ENCODE assay signal across 8 mouse cellular contexts in genomic region chr4:47295547-47295946, GRCm38 (mm10). TPM values are rescaled to one million over a fixed set of nuclear protein-coding genes. Genes with fewer than 3 reads are reported as not detected.
DNase-seq lines count a peak whose midpoint lies in the region; ATAC-seq and TF ChIP-seq lines count a peak whose summit lies in the region.

No protein-coding gene starts in this region.

- no peak overlapping the region for H3K4me3 ChIP-seq in MEL (ENCODE audit: control insufficient read depth in 1 of 2, insufficient read depth in 1 of 2, low read depth in 2 of 2, low read length in 2 of 2)
- H3K4me3 ChIP-seq in hindbrain, embryonic 13.5 days: no peak overlapping the region

- H3K4me2 ChIP-seq in hindbrain, embryonic 13.5 days: no peak overlapping the region

- TF ChIP-seq POLR2A in MEL (IDR thresholded peaks at IDR 0.05; ENCODE audit: control insufficient read depth in 1 of 2, insufficient read depth in 1 of 2, low read depth in 1 of 2, low read length in 2 of 2, poor library complexity in 1 of 2): no peak

- no peak for TF ChIP-seq EP300 in MEL (IDR thresholded peaks at IDR 0.05; ENCODE audit: low read depth in 1 of 2, low read length in 2 of 2)

- TF ChIP-seq CTCF in MEL (IDR thresholded peaks at IDR 0.05 in 2 of 3, conservative IDR thresholded peaks at IDR 0.05 in 1 of 3; ENCODE audit: control insufficient read depth in 1 of 3, insufficient read depth in 1 of 3, low read depth in 2 of 3, low read length in 3 of 3, poor library complexity in 1 of 3, severe bottlenecking in 1 of 3): no peak

- peaks cover 12 to 30% of the 10 kb centered on the region in 2 experiments for H3K4me1 ChIP-seq in MEL (ENCODE audit: control insufficient read depth in 1 of 2, insufficient read depth in 2 of 2, low read length in 2 of 2)
- peaks cover 12% of the 10 kb centered on the region; the same call in 1 of the 2 replicates for H3K4me1 ChIP-seq in hindbrain, embryonic 13.5 days (replicated peaks)

- peaks cover 0 to 15% of the 10 kb centered on the region in 2 experiments; a peak in 2 of 4 replicates for H3K36me3 ChIP-seq in MEL (ENCODE audit: control insufficient read depth in 1 of 2, insufficient read depth in 2 of 2, low read length in 2 of 2)
- 0 out of 2 replicates have a peak, but pooled peaks cover 2% of the 10 kb centered on the region for H3K36me3 ChIP-seq in hindbrain, embryonic 13.5 days

- ATAC-seq in hindbrain, embryonic 13.5 days (ENCODE audit: low FRiP score): no peak

- H3K27me3 ChIP-seq in MEL (ENCODE audit: control insufficient read depth in 1 of 2, insufficient read depth in 2 of 2, low read length in 2 of 2): no peaks in the 10 kb centered on the region
- 0 out of 2 replicates have a peak, but pooled peaks cover 4% of the 10 kb centered on the region for H3K27me3 ChIP-seq in hindbrain, embryonic 13.5 days

- H3K27ac ChIP-seq in MEL (ENCODE audit: control insufficient read depth, low read depth, low read length): peak overlapping the region; percentile 89
- no peak overlapping the region for H3K27ac ChIP-seq in hindbrain, embryonic 13.5 days

- TF ChIP-seq RAD21 in MEL (IDR thresholded peaks at IDR 0.05; ENCODE audit: low read depth, low read length): no peak

- H3K9me3 ChIP-seq in MEL (replicated peaks; ENCODE audit: insufficient read depth, low read length): no peaks in the 10 kb centered on the region
- H3K9me3 ChIP-seq in hindbrain, embryonic 13.5 days: peaks cover 5% of the 10 kb centered on the region; the same call in 1 of the 2 replicates

- 65% methylated on average over 3 of the region's 3 CpGs for WGBS in hindbrain, embryonic 13.5 days

- H3K9ac ChIP-seq in MEL (ENCODE audit: control insufficient read depth, low read depth, low read length, poor library complexity, severe bottlenecking): no peak overlapping the region
- no peak overlapping the region for H3K9ac ChIP-seq in hindbrain, embryonic 13.5 days

- no peaks in the 10 kb centered on the region for H3K79me2 ChIP-seq in MEL (ENCODE audit: control insufficient read depth, insufficient read depth, low read length, poor library complexity)

- peak; percentile 49 for DNase-seq in cerebellum, adult 11-12 months
- no peak for DNase-seq in cerebellum, adult 11 months
- DNase-seq in MEL (ENCODE audit: low read depth, low spot score): no peak
- peak; percentile 37 to 46 for DNase-seq in cerebellum, postnatal 36 days
- peak; percentile 69 for DNase-seq in heart, postnatal 4 days
- no peak for DNase-seq in spleen, adult 12 weeks (ENCODE audit: low spot score)
- no peak for DNase-seq in left cerebral cortex, postnatal 14 days (ENCODE audit: low spot score in 2 of 2)

- intact Hi-C loops in left cerebral cortex, postnatal 14 days (cut with DNase I): no loop called here

TF ChIP-seq in MEL, 35 proteins besides CTCF, POLR2A, EP300 and RAD21:
- TF ChIP-seq POLR2AphosphoS2 (IDR thresholded peaks at IDR 0.05; ENCODE audit: low read length) (no peak), ZC3H11A (IDR thresholded peaks at IDR 0.05; ENCODE audit: low read depth, low read length) (no peak), E2F4 (IDR thresholded peaks at IDR 0.05; ENCODE audit: borderline replicate concordance, low read depth, low read length) (no peak), TCF12 (IDR thresholded peaks at IDR 0.05; ENCODE audit: low read depth, low read length) (no peak), ELF1 (IDR thresholded peaks at IDR 0.05; ENCODE audit: low read depth, low read length) (no peak), MEF2A (IDR thresholded peaks at IDR 0.05; ENCODE audit: extremely low read depth, insufficient replicate concordance, low read depth, low read length, poor library complexity, severe bottlenecking) (no peak), GATA1 (IDR thresholded peaks at IDR 0.05; ENCODE audit: low read depth, low read length) (no peak), TBP (IDR thresholded peaks at IDR 0.05; ENCODE audit: low read depth, low read length) (no peak), ZMIZ1 (IDR thresholded peaks at IDR 0.05; ENCODE audit: low read depth, low read length) (no peak), UBTF (IDR thresholded peaks at IDR 0.05; ENCODE audit: borderline replicate concordance, insufficient read depth, low read depth, low read length) (no peak), CHD1 (IDR thresholded peaks at IDR 0.05; ENCODE audit: low read depth, low read length) (no peak), USF1 (IDR thresholded peaks at IDR 0.05; ENCODE audit: low read depth, low read length) (no peak), POLR2AphosphoS5 (IDR thresholded peaks at IDR 0.05; ENCODE audit: borderline replicate concordance, low read depth, low read length) (no peak), RCOR1 (IDR thresholded peaks at IDR 0.05; ENCODE audit: low read depth, low read length) (no peak), HCFC1 (IDR thresholded peaks at IDR 0.05; ENCODE audit: low read depth, low read length) (no peak), MXI1 (IDR thresholded peaks at IDR 0.05; ENCODE audit: low read depth, low read length) (no peak), MAFK (IDR thresholded peaks at IDR 0.05; ENCODE audit: borderline replicate concordance, low read depth, low read length) (no peak), MYC (IDR thresholded peaks at IDR 0.05; ENCODE audit: low read depth, low read length) (no peak)

RNA-seq across cellular contexts. Expression of gene Tgfbr1, which starts 57.5 kb away (rescaled TPM):
- 4.5 and 4.7 TPM in 2 replicates for total RNA-seq in MEL (2012; rRNA removed)
- polyA plus RNA-seq in MEL (2012; ENCODE audit: insufficient read depth in 1 of 2, insufficient read length in 2 of 2, low read depth in 1 of 2, low replicate concordance in 2 of 2, missing spikeins in 1 of 2): 1 to 10 TPM in 1 of 2 experiments, not detected in 1; 4.3 TPM
- 10 to 100 TPM; 24.4 to 25.5 TPM for total RNA-seq in heart, postnatal 4 days (2021)
- total RNA-seq in left cerebral cortex, postnatal 14 days (2021): 10 to 100 TPM; 16.8 to 19.3 TPM
- 46.1 and 50.2 TPM in 2 replicates for polyA plus RNA-seq in hindbrain, embryonic 13.5 days (2015; fragmentation: Nextera tagmentation; extraction: Ambion mirVana)

Comparison
In these comparisons a context has a peak if more than half of its experiments do, and no peak if none do; other contexts are left out.
1. DNase-seq: peak in cerebellum, adult 11-12 months (single experiment), cerebellum, postnatal 36 days (2 of 2) and heart, postnatal 4 days (single experiment); none in cerebellum, adult 11 months (single experiment), MEL (single experiment), spleen, adult 12 weeks (single experiment) and left cerebral cortex, postnatal 14 days (0 of 2).